Mouse (Mus musculus) spleen, postnatal 10 days (tissue): ENCODE results near the gene Trank1.

Experiments
- DNase-seq, 2 experiments: peaks; one replicate each; pipeline ENCODE4 v3.0.0; 2021 to 2022; ENCODE audit warnings: low spot score in 2 of 2

Trank1 gene

GRCm38 (mm10) chr9:111425113-111425512, 113.6 kb downstream of the Trank1 start:
- DNase-seq = no peak

GRCm38 (mm10) chr9:111425952-111426351, 114.4 kb downstream of the Trank1 start:
- DNase-seq = no peak

GRCm38 (mm10) chr9:111427891-111428555, 116.5 kb downstream of the Trank1 start:
- DNase-seq = no peak

- DNase-seq = no peak
Observed at GRCm38 (mm10) chr9:111428698-111429362, 117.3 kb downstream of the Trank1 start.

- no peak for DNase-seq
Observed at GRCm38 (mm10) chr9:111429363-111429750, 117.8 kb downstream of the Trank1 start.

GRCm38 (mm10) chr9:111435429-111435828, 123.9 kb downstream of the Trank1 start:
- no peak for DNase-seq

GRCm38 (mm10) chr9:111438904-111439835, 127.6 kb downstream of the Trank1 start, which contains the start of gene Dclk3:
Gene Dclk3 (plus strand): TSS chr9:111439081.
- DNase-seq = peak in 1 of 2 experiments; percentile 15

- no peak for DNase-seq
Observed at GRCm38 (mm10) chr9:111439836-111440201, 128.3 kb downstream of the Trank1 start.

- no peak for DNase-seq
Observed at GRCm38 (mm10) chr9:111440446-111440845, 128.9 kb downstream of the Trank1 start.

- no peak for DNase-seq
Observed at GRCm38 (mm10) chr9:111441151-111441550, 129.6 kb downstream of the Trank1 start.
